Mouse (Mus musculus) brain, embryonic 14.5 days (tissue): Measurements from ENCODE around the gene Olfr1453. TPM values are rescaled to one million over a fixed set of nuclear protein-coding genes. Genes with fewer than 3 reads are reported as not detected.
"Not testable (repeated sequence)": the region's sequence is repeated elsewhere in the genome, so short reads cannot be mapped to it uniquely, and the experiment has no call there.

Experiments used
- DNase-seq: peaks from one replicate; pipeline ENCODE4 v3.0.0-alpha.2; 2011; ENCODE audit warnings: low read depth
- CTCF ChIP-seq: fragments of 200-500 bp; IDR thresholded peaks from 2 replicates; pipeline ENCODE4 v1.5.1; 2012; ENCODE audit warnings: inconsistent platforms, mild to moderate bottlenecking, moderate library complexity, borderline replicate concordance; ENCODE audit not compliant: insufficient read depth, insufficient read length; ENCODE audit errors: extremely low read depth
- POLR2A ChIP-seq: fragments of 200-500 bp; IDR thresholded peaks from 2 replicates; pipeline ENCODE4 v1.6.1; 2012; ENCODE audit warnings: mild to moderate bottlenecking, inconsistent platforms, borderline replicate concordance; ENCODE audit not compliant: poor library complexity, insufficient read depth, insufficient read length, severe bottlenecking; ENCODE audit errors: extremely low read depth
- polyA plus RNA-seq: library from polyadenylated mRNA; depleted of rRNA; stranded (reverse); fragments of >200 nt; gene quantifications from 2 replicates; pipeline ENCODE4 v1.2.3, GENCODE M21; 2012; rRNA removed

The Olfr1453 gene
- polyA plus RNA-seq, result not detected in 2 replicates

- TF ChIP-seq CTCF (no peak), POLR2A (no peak)
- DNase-seq, result no peak
Measured at GRCm38 (mm10) chr19:13028227-13028626, at the start of gene Olfr1453. Gene Olfr1453 (minus strand): TSS chr19:13028327.

GRCm38 (mm10) chr19:13060310-13060709 lies 32.2 kb upstream of the Olfr1453 start, which contains the start of gene Olfr1454:
Gene Olfr1454 (plus strand): TSS chr19:13060610.
- no peak for DNase-seq
- TF ChIP-seq POLR2A (no peak), CTCF (no peak)

GRCm38 (mm10) chr19:12994714-12995113 lies 33.4 kb downstream of the Olfr1453 start, which contains the start of gene Olfr1451:
Gene Olfr1451 (plus strand): TSS chr19:12995014.
- TF ChIP-seq CTCF (no peak), POLR2A (no peak)
- no peak for DNase-seq

GRCm38 (mm10) chr19:12992316-12992715 lies 35.8 kb downstream of the Olfr1453 start:
- DNase-seq, result not testable (repeated sequence)

Other genes starting within 250 kb of the Olfr1453 start
- gene Zfp91, start 232.2 kb downstream of the Olfr1453 start, polyA plus RNA-seq, result 37.5 and 41.0 TPM in 2 replicates
- gene Lpxn, start 232.1 kb downstream of the Olfr1453 start, polyA plus RNA-seq, result 1.4 and 1.6 TPM in 2 replicates
- gene Gm5244, start 181.6 kb downstream of the Olfr1453 start, polyA plus RNA-seq, result not detected in 2 replicates
- gene Olfr1444, start 171.0 kb downstream of the Olfr1453 start, polyA plus RNA-seq, result not detected in 2 replicates
- not detected in 2 replicates for gene Olfr1445, start 144.5 kb downstream of the Olfr1453 start, polyA plus RNA-seq
- not detected in 2 replicates for gene Olfr1446, start 134.8 kb downstream of the Olfr1453 start, polyA plus RNA-seq
- not detected in 2 replicates for gene Olfr1447, start 124.6 kb downstream of the Olfr1453 start, polyA plus RNA-seq
- not detected in 2 replicates for gene Olfr1448, start 103.9 kb downstream of the Olfr1453 start, polyA plus RNA-seq
- not detected in 2 replicates for gene Olfr1449, start 97.5 kb downstream of the Olfr1453 start, polyA plus RNA-seq
- not detected in 2 replicates for gene Olfr1450, start 78.1 kb downstream of the Olfr1453 start, polyA plus RNA-seq
- not detected in 2 replicates for gene Olfr1451, start 33.3 kb downstream of the Olfr1453 start, polyA plus RNA-seq
- not detected in 2 replicates for gene Olfr1454, start 32.3 kb upstream of the Olfr1453 start, polyA plus RNA-seq
- not detected in 2 replicates for gene Olfr1457, start 69.6 kb upstream of the Olfr1453 start, polyA plus RNA-seq
- gene Olfr1458, start 78.4 kb upstream of the Olfr1453 start, polyA plus RNA-seq, result not detected in 2 replicates
- gene Olfr1459, start 121.2 kb upstream of the Olfr1453 start, polyA plus RNA-seq, result not detected in 2 replicates
- not detected in 2 replicates for gene Olfr1461, start 134.7 kb upstream of the Olfr1453 start, polyA plus RNA-seq
- gene Olfr1462, start 157.4 kb upstream of the Olfr1453 start, polyA plus RNA-seq, result not detected in 2 replicates
- not detected in 2 replicates for gene Olfr1463, start 203.0 kb upstream of the Olfr1453 start, polyA plus RNA-seq